Mouse (Mus musculus): ENCODE data around the gene Dscaml1.

GRCm38 (mm10) chr9:45591061-45591460 is 164.6 kb downstream of the Dscaml1 start:
- no peak for TF ChIP-seq CTCF (IDR thresholded peaks at IDR 0.05; ENCODE audit: extremely low read depth, insufficient read length, insufficient replicate concordance, low read depth, low read length)
- TF ChIP-seq POLR2A (IDR thresholded peaks at IDR 0.05; ENCODE audit: low read depth, low read length): no peak

Data from small intestine, adult 2 months (tissue).